Mouse (Mus musculus): ENCODE results near the gene Fer1l5.

DNA sequence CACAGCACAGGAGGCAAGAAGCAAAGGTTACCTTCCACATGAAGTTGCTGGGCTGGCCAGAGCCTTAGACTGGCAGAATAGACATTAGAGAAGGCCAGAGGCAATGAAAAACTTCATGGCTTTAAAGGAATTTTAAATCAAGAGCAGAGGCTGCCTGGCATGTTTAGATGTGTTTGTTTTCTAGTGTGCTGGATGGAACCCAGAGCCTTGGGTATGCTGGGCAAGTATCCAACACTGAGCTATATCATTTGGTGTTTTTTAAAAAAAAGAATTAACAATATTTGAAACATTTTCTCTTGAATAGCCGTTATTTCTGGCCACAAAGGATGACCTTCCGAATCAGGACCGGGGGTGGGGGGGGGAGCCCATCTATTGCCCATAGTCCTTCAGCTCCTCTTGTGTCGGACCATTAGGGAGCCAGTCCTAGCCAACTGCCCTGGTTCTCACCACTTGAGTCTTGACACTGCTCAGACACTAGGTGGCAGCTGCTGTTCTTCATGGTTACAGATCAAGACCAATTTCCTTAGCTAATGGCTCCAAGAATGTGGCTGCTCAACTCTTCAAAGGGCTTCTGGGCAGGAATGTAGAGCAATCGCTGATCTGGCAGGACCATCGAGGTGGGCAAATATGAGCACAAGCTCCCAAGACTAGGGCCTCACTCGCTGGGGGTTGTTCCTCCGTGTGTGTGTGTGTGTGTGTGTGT lies 48.2 kb upstream of the Fer1l5 start:
- TF ChIP-seq CTCF (IDR thresholded peaks at IDR 0.05; ENCODE audit: control insufficient read depth, insufficient read depth, low read length) (peak; percentile 48; the same call in 1 of the 2 replicates), POLR2A (IDR thresholded peaks at IDR 0.05; ENCODE audit: borderline replicate concordance, control insufficient read depth, low read depth, low read length) (no peak)
